8 mouse cellular contexts compared by ENCODE assay signal in the genomic region with DNA sequence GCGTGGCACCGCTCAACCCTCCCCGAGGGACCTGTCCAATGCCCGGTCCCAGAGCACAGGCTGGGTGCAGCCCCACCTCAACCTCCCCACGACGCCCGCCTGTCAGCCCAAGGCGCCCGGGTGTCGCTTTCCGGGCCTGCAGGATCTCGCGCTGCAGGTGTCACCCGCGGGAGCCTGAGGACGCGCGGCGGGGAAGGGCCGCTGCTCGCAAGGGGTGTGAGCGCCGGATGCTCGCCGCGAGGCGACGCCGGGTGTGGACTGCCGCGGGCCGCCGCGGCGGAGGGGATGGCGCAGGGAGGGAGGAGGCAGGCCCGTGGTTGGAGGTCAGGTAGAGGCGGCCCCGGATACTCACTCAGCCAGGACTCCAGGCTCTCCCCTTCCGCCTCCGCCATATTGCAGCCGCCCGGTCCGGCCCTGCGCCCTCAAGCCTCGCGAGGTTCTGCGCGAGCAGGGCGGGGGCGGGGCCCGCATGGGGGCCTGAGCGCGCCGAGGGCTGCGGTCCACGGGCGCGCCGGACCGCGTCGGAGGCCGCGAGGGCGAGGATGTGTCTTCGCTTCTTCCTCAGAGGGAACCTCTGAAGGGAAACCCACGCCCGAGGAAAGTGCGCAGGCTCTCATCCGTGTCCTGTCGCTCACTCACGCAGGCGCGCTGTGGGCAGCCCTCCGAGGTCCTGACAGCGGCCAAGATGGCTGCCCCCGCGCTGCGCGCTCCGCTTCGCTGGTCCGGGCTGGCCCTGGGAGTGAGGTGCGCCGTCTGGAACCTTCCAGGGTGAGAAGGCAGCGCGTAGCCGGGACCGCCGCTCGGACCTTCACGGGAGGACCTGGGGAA. TPM values are rescaled to one million over a fixed set of nuclear protein-coding genes. Genes with fewer than 3 reads are reported as not detected.
DNase-seq lines count a peak whose midpoint lies in the region; ATAC-seq and TF ChIP-seq lines count a peak whose summit lies in the region.

Gene Mrps7, plus strand, starts transcription at position 450 of the 828 bp plus-strand sequence.
Gene Gga3, minus strand, starts transcription at position 576 of the 828 bp plus-strand sequence.

- intact Hi-C loops in heart, postnatal 10 days (cut with DNase I) = loop anchor here (5.0 kb wide), 2 partner anchors 66 to 111 kb away; partner anchors contain the start of genes Nt5c and Sumo2

- H3K4me3 ChIP-seq in E14TG2a.4 (replicated peaks; ENCODE audit: low read length) = peak within 1 kb of the TSS; percentile 99
- peak within 1 kb of the TSS; percentile 99 for H3K4me3 ChIP-seq in forebrain, embryonic 13.5 days
- H3K4me3 ChIP-seq in liver, postnatal 0 days (ENCODE audit: low read depth, low read length) = peak within 1 kb of the TSS; percentile 81
- peak within 1 kb of the TSS; percentile 98 for H3K4me3 ChIP-seq in neural tube, embryonic 14.5 days (ENCODE audit: low read depth, low read length)

- peak; percentile 55; the same call in 1 of the 2 replicates for TF ChIP-seq EP300 in liver, postnatal 0 days (IDR thresholded peaks at IDR 0.05; ENCODE audit: low read depth)

- H3K9me3 ChIP-seq in E14TG2a.4 (ENCODE audit: low read length) = no peaks in the 10 kb centered on the region
- H3K9me3 ChIP-seq in forebrain, embryonic 13.5 days (replicated peaks) = no peaks in the 10 kb centered on the region
- H3K9me3 ChIP-seq in liver, postnatal 0 days (ENCODE audit: low read length) = no peaks in the 10 kb centered on the region
- no peaks in the 10 kb centered on the region for H3K9me3 ChIP-seq in neural tube, embryonic 14.5 days (ENCODE audit: control insufficient read depth, low read length)

- H3K9ac ChIP-seq in forebrain, embryonic 13.5 days = peak within 1 kb of the TSS; percentile 97
- H3K9ac ChIP-seq in liver, postnatal 0 days (replicated peaks) = peak within 1 kb of the TSS; percentile 94
- H3K9ac ChIP-seq in neural tube, embryonic 14.5 days (replicated peaks; ENCODE audit: low read depth, low read length) = peak within 1 kb of the TSS; percentile 91

- peak within 1 kb of the TSS; percentile 85 for H3K27ac ChIP-seq in forebrain, embryonic 13.5 days
- peak within 1 kb of the TSS; percentile 95 for H3K27ac ChIP-seq in liver, postnatal 0 days (ENCODE audit: low read depth)
- H3K27ac ChIP-seq in neural tube, embryonic 14.5 days (ENCODE audit: low read depth, low read length) = peak within 1 kb of the TSS; percentile 90

- TF ChIP-seq CTCF in E14TG2a.4 (conservative IDR thresholded peaks at IDR 0.05; ENCODE audit: low read length) = no peak
- TF ChIP-seq CTCF in liver, postnatal 0 days (IDR thresholded peaks at IDR 0.05; ENCODE audit: low read depth) = no peak

- H3K27me3 ChIP-seq in E14TG2a.4 (ENCODE audit: insufficient read depth, low read length) = no peaks in the 10 kb centered on the region
- no peaks in the 10 kb centered on the region for H3K27me3 ChIP-seq in forebrain, embryonic 13.5 days
- no peaks in the 10 kb centered on the region for H3K27me3 ChIP-seq in liver, postnatal 0 days (ENCODE audit: insufficient read depth, low read length)
- no peaks in the 10 kb centered on the region for H3K27me3 ChIP-seq in neural tube, embryonic 14.5 days (ENCODE audit: control insufficient read depth, insufficient read depth, low read length)

- H3K36me3 ChIP-seq in E14TG2a.4 (ENCODE audit: insufficient read depth, low read length) = peaks cover 75% of the 10 kb centered on the region
- H3K36me3 ChIP-seq in forebrain, embryonic 13.5 days (ENCODE audit: poor library complexity, severe bottlenecking) = peaks cover 48% of the 10 kb centered on the region
- H3K36me3 ChIP-seq in liver, postnatal 0 days (replicated peaks; ENCODE audit: insufficient read depth, low read length) = peaks cover 38% of the 10 kb centered on the region
- H3K36me3 ChIP-seq in neural tube, embryonic 14.5 days (ENCODE audit: control insufficient read depth, insufficient read depth, low read length) = peaks cover 27% of the 10 kb centered on the region

- peak within 1 kb of the TSS; percentile 96 for H3K4me2 ChIP-seq in forebrain, embryonic 13.5 days
- peak within 1 kb of the TSS; percentile 95 for H3K4me2 ChIP-seq in liver, postnatal 0 days (ENCODE audit: low read depth, low read length)
- peak within 1 kb of the TSS; percentile 94 for H3K4me2 ChIP-seq in neural tube, embryonic 14.5 days (ENCODE audit: low read depth, low read length)

- peak; percentile 84 for DNase-seq in c-Kit-positive CD71-positive TER-119-positive erythroid progenitor cells, embryonic 14.5 days (ENCODE audit: low spot score)
- peak; percentile 95 for DNase-seq in heart, postnatal 10 days
- DNase-seq in large intestine, adult 2 months (ENCODE audit: low read depth, low spot score) = peak; percentile 78
- DNase-seq in liver, postnatal 0 days = peak; percentile 93
- peak; percentile 96 for DNase-seq in testis, postnatal 10 days (ENCODE audit: low spot score)

- WGBS in forebrain, embryonic 13.5 days = 1% methylated on average over 67 of the region's 93 CpGs
- WGBS in large intestine, adult 2 months = under 1% methylated on average over 93 of the region's 93 CpGs
- 2% methylated on average over 64 of the region's 93 CpGs for WGBS in liver, postnatal 0 days (ENCODE audit: insufficient replicate concordance)
- WGBS in neural tube, embryonic 14.5 days = under 1% methylated on average over 73 of the region's 93 CpGs

- ATAC-seq in forebrain, embryonic 13.5 days = peak; percentile 97
- peak; percentile 97 for ATAC-seq in liver, postnatal 0 days
- peak; percentile 97 for ATAC-seq in neural tube, embryonic 14.5 days (ENCODE audit: low read depth)

- peaks cover 81% of the 10 kb centered on the region for H3K4me1 ChIP-seq in E14TG2a.4 (replicated peaks; ENCODE audit: low read depth, low read length)
- peaks cover 31% of the 10 kb centered on the region for H3K4me1 ChIP-seq in forebrain, embryonic 13.5 days
- peaks cover 34% of the 10 kb centered on the region for H3K4me1 ChIP-seq in liver, postnatal 0 days (ENCODE audit: insufficient read depth)
- peaks cover 22% of the 10 kb centered on the region for H3K4me1 ChIP-seq in neural tube, embryonic 14.5 days (ENCODE audit: control insufficient read depth, insufficient read depth, low read length)

RNA-seq across cellular contexts. Expression of gene Mrps7, which starts in this region (rescaled TPM):
- 81.6 and 87.1 TPM in 2 replicates for polyA plus RNA-seq in forebrain, embryonic 13.5 days (2015; fragmentation: Nextera tagmentation; extraction: Ambion mirVana)
- total RNA-seq in heart, postnatal 10 days (2021) = 10 to 100 TPM; 60.2 to 72.5 TPM
- polyA plus RNA-seq in large intestine, adult 2 months (2012; rRNA removed) = 31.4 and 33.2 TPM in 2 replicates
- 46.4 and 48.9 TPM in 2 replicates for polyA plus RNA-seq in liver, postnatal 0 days (2015; fragmentation: Nextera tagmentation; extraction: Ambion mirVana)
- polyA plus RNA-seq in neural tube, embryonic 14.5 days (2014; fragmentation: Nextera tagmentation; extraction: Ambion mirVana) = 76.5 and 79.0 TPM in 2 replicates

RNA-seq across cellular contexts. Expression of gene Gga3, which starts in this region (rescaled TPM):
- polyA plus RNA-seq in forebrain, embryonic 13.5 days (2015; fragmentation: Nextera tagmentation; extraction: Ambion mirVana) = 23.6 and 29.8 TPM in 2 replicates
- 10 to 100 TPM; 17.9 to 21.0 TPM for total RNA-seq in heart, postnatal 10 days (2021)
- polyA plus RNA-seq in large intestine, adult 2 months (2012; rRNA removed) = 16.2 and 20.9 TPM in 2 replicates
- polyA plus RNA-seq in liver, postnatal 0 days (2015; fragmentation: Nextera tagmentation; extraction: Ambion mirVana) = 3.0 and 3.5 TPM in 2 replicates
- 35.2 and 43.1 TPM in 2 replicates for polyA plus RNA-seq in neural tube, embryonic 14.5 days (2014; fragmentation: Nextera tagmentation; extraction: Ambion mirVana)

Comparison
In these comparisons a context has a peak if more than half of its experiments do, and no peak if none do; other contexts are left out.
1. Peak in every context shown above with its lines: DNase-seq, ATAC-seq, H3K4me3 ChIP-seq and H3K27ac ChIP-seq.